Mouse (Mus musculus): ENCODE measurements around the gene Eid1. TPM values are rescaled to one million over a fixed set of nuclear protein-coding genes. Genes with fewer than 3 reads are reported as not detected.

Gene Eid1
- polyA plus RNA-seq, 1 experiment from 2014 or later: 91.8 TPM

Other genes with a start within 250 kb of the Eid1 start
- gene Gm9913, start 168.0 kb upstream of the Eid1 start, polyA plus RNA-seq (2015; fragmentation: Nextera tagmentation; extraction: Ambion mirVana): 0.18 and 0.22 TPM in 2 replicates
- gene Fbn1, start 165.1 kb upstream of the Eid1 start, polyA plus RNA-seq (2015; fragmentation: Nextera tagmentation; extraction: Ambion mirVana): 15.2 and 15.5 TPM in 2 replicates
- gene Cep152, start 48.0 kb upstream of the Eid1 start, polyA plus RNA-seq (2015; fragmentation: Nextera tagmentation; extraction: Ambion mirVana): 7.4 and 8.9 TPM in 2 replicates
- gene Shc4, start 51.1 kb downstream of the Eid1 start, polyA plus RNA-seq (2015; fragmentation: Nextera tagmentation; extraction: Ambion mirVana): 1.1 and 1.6 TPM in 2 replicates
- 18.5 and 19.7 TPM in 2 replicates for gene Secisbp2l, start 109.8 kb downstream of the Eid1 start, polyA plus RNA-seq (2015; fragmentation: Nextera tagmentation; extraction: Ambion mirVana)
- gene Galk2, start 186.0 kb downstream of the Eid1 start, polyA plus RNA-seq (2015; fragmentation: Nextera tagmentation; extraction: Ambion mirVana): 64.0 and 64.6 TPM in 2 replicates
- 74.8 and 74.9 TPM in 2 replicates for gene Cops2, start 186.0 kb downstream of the Eid1 start, polyA plus RNA-seq (2015; fragmentation: Nextera tagmentation; extraction: Ambion mirVana)

Measured in kidney, embryonic 16.5 days (tissue).